Mouse (Mus musculus): ENCODE results near the gene Otulin.

Otulin gene

DNA sequence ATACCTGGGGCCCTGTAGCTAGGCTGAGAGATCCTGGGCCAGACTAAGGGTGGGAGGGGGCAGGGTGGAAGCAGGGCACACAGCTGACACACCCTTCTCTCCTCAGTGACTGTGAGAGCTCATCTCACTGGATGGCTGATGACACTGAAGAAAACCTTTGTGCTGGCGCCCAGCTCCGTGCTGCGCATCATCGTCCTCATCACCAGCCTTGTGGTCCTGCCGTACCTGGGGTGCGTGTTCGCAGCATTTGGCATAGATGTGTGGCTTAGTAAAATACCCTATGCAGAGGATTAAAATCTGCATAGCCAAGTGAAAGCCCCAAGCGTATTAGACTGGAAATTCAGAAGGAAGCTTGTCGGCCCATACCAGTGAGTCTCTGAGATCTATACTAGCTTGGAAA lies 39.7 kb downstream of the Otulin start:
- Histone ChIP-seq H3K4me1 (replicated peaks; ENCODE audit: low read depth, low read length) (peaks cover 40% of the 10 kb centered on the region), H3K4me3 (replicated peaks; ENCODE audit: low read length) (no peak overlapping the region), H3K27me3 (ENCODE audit: insufficient read depth, low read length) (no peaks in the 10 kb centered on the region), H3K9me3 (ENCODE audit: low read length) (no peaks in the 10 kb centered on the region), H3K36me3 (ENCODE audit: insufficient read depth, low read length) (peaks cover 57% of the 10 kb centered on the region)
- TF ChIP-seq NANOG (IDR thresholded peaks at IDR 0.05; ENCODE audit: borderline replicate concordance, low read length) (no peak), POU5F1 (IDR thresholded peaks at IDR 0.05; ENCODE audit: borderline replicate concordance, low read length) (no peak), CTCF (conservative IDR thresholded peaks at IDR 0.05; ENCODE audit: low read length) (no peak)

DNA sequence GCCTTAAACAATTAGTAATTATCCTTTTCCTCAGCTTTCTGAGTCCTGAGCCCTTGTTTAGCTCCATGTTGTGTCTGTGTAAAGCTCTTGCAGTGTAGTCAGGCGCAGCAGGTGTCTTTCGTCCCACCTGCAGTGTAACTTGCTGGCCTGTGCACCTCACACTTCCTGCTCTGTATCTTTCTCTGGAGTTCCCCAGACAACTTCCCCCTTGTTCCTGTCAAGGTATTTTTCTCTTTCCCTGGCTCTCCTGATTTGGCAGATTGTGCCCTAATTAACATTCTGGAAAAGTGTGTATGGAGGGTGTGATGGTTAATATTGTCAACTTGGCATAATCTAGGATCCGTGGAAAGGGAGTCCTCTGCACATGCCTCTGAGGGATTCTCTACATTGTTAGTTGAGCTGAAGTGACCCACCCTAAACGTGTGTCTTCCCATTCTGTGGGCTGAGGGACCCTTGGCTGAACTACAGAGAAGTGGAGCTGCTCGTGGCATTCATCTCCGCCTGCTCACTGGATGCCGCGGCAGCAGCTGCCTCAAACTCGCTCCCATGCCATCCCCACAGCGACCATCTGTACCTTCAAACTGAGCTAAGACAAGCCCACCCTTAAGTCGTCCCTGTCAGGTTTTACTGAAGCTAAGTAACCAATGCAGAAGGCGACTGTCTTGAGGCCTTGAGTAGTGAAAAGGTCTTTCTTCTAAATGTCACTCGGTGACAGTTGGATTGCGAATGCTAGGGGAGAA lies 42.2 kb downstream of the Otulin start:
- H3K4me1 ChIP-seq (replicated peaks; ENCODE audit: low read depth, low read length), result peaks cover 16% of the 10 kb centered on the region
- TF ChIP-seq NANOG (IDR thresholded peaks at IDR 0.05; ENCODE audit: borderline replicate concordance, low read length) (no peak), POU5F1 (IDR thresholded peaks at IDR 0.05; ENCODE audit: borderline replicate concordance, low read length) (no peak), CTCF (conservative IDR thresholded peaks at IDR 0.05; ENCODE audit: low read length) (no peak)
- H3K4me3 ChIP-seq (replicated peaks; ENCODE audit: low read length), result no peak overlapping the region
- peaks cover 45% of the 10 kb centered on the region for H3K36me3 ChIP-seq (ENCODE audit: insufficient read depth, low read length)
- H3K27me3 ChIP-seq (ENCODE audit: insufficient read depth, low read length), result no peaks in the 10 kb centered on the region
- H3K9me3 ChIP-seq (ENCODE audit: low read length), result no peaks in the 10 kb centered on the region

DNA sequence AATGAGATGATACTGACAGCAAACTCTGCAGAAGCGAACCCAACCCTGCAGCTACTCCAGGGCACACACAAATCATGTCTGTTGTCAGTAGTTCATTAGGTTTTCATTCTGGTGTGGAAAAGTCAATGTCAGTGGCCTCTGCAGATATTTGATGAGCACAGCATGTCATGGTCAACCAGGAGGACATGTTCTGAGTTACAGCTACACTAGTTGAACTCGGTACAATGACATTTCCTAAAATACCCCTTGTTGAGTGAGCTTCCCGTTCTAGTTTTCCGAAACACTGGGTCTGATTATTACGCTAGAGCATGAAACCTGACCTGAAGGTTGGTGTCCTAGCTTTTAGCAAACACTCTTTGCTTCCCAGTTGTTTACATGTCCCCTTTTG lies 44.4 kb downstream of the Otulin start:
- Histone ChIP-seq H3K4me1 (replicated peaks; ENCODE audit: low read depth, low read length) (peaks cover 28% of the 10 kb centered on the region), H3K4me3 (replicated peaks; ENCODE audit: low read length) (no peak overlapping the region), H3K27me3 (ENCODE audit: insufficient read depth, low read length) (no peaks in the 10 kb centered on the region), H3K36me3 (ENCODE audit: insufficient read depth, low read length) (peaks cover 26% of the 10 kb centered on the region), H3K9me3 (ENCODE audit: low read length) (no peaks in the 10 kb centered on the region)
- TF ChIP-seq POU5F1 (IDR thresholded peaks at IDR 0.05; ENCODE audit: borderline replicate concordance, low read length) (no peak), CTCF (conservative IDR thresholded peaks at IDR 0.05; ENCODE audit: low read length) (no peak), NANOG (IDR thresholded peaks at IDR 0.05; ENCODE audit: borderline replicate concordance, low read length) (no peak)

DNA sequence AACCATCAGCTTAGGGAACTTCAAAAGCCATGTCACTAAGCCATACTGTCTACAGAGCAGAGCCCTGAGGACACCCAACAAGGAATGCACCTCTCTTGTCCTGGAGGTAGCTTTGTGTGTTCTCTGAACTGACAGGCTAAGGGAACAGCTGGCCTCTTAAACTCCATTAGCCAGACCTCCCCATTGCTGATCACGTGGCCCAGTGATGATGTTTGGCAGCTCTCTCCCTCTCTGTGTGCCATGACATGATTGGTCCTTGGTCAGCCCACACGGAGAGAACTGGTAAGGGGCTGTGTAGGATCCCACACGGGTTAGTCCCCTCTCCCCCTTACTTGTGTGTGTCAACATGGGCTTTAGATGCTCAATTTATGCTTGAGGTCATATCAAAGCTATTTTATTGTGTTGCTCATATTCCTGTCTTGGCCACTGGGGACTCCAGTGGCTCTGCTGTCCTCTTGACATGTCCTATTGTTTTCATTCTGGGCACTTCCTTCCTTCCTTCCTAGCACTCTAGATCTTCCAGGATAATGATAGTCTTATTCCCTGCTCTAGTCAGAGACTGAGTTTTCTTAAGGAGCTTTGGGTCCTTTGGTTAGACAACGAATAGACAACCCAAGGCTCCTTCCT lies 44.9 kb downstream of the Otulin start:
- Histone ChIP-seq H3K9me3 (ENCODE audit: low read length) (no peaks in the 10 kb centered on the region), H3K36me3 (ENCODE audit: insufficient read depth, low read length) (peaks cover 21% of the 10 kb centered on the region), H3K27me3 (ENCODE audit: insufficient read depth, low read length) (no peaks in the 10 kb centered on the region), H3K4me1 (replicated peaks; ENCODE audit: low read depth, low read length) (peaks cover 28% of the 10 kb centered on the region), H3K4me3 (replicated peaks; ENCODE audit: low read length) (no peak overlapping the region)
- no peak for TF ChIP-seq NANOG (IDR thresholded peaks at IDR 0.05; ENCODE audit: borderline replicate concordance, low read length)
- TF ChIP-seq CTCF (conservative IDR thresholded peaks at IDR 0.05; ENCODE audit: low read length), result no peak
- no peak for TF ChIP-seq POU5F1 (IDR thresholded peaks at IDR 0.05; ENCODE audit: borderline replicate concordance, low read length)

DNA sequence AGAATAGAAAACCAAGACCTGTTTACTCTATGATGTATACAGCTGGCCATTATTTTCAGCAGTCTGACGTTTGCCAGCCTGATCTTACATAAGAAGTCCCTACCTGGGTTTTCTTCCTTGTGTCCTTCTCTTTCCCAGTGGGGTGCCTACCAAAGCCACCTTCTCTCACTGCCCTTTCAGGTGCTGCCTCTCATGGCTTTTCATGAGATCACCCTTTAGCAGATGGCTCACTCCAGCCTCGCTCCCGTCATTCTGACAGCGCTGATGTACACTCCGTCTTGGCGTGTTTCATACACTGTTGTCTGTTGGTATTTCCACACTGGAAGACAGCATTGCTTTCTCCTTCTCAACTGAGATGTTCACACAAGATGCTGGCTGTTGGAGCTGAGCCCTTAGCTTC lies 46.9 kb downstream of the Otulin start:
- no peaks in the 10 kb centered on the region for H3K9me3 ChIP-seq (ENCODE audit: low read length)
- TF ChIP-seq NANOG (IDR thresholded peaks at IDR 0.05; ENCODE audit: borderline replicate concordance, low read length) (no peak), CTCF (conservative IDR thresholded peaks at IDR 0.05; ENCODE audit: low read length) (no peak), POU5F1 (IDR thresholded peaks at IDR 0.05; ENCODE audit: borderline replicate concordance, low read length) (no peak)
- no peaks in the 10 kb centered on the region for H3K27me3 ChIP-seq (ENCODE audit: insufficient read depth, low read length)
- H3K4me1 ChIP-seq (replicated peaks; ENCODE audit: low read depth, low read length), result peaks cover 29% of the 10 kb centered on the region
- peaks cover 6% of the 10 kb centered on the region; the same call in 1 of the 2 replicates for H3K36me3 ChIP-seq (ENCODE audit: insufficient read depth, low read length)
- no peak overlapping the region for H3K4me3 ChIP-seq (replicated peaks; ENCODE audit: low read length)

DNA sequence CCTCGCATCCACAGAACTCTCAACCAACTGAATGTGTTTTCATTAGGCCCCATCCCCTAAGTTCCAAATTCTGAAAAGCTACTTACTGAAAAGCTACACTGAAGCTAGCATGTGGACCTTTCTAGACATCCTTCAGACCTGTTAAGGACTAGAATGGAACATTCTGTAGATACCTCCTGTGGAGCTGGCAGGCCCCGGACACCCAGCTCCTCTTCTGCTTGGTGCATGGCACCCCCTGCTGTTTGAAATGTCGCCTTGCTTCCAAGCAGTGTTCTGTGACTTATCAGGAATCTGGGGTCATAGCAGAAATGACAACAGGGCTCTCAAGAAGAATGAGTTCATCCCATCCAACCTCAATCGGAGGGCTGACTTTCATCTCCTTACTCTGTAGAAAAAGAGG lies 47.5 kb downstream of the Otulin start:
- Histone ChIP-seq H3K4me1 (replicated peaks; ENCODE audit: low read depth, low read length) (peaks cover 35% of the 10 kb centered on the region), H3K9me3 (ENCODE audit: low read length) (no peaks in the 10 kb centered on the region), H3K27me3 (ENCODE audit: insufficient read depth, low read length) (no peaks in the 10 kb centered on the region), H3K4me3 (replicated peaks; ENCODE audit: low read length) (no peak overlapping the region), H3K36me3 (ENCODE audit: insufficient read depth, low read length) (peaks cover 4% of the 10 kb centered on the region; the same call in 1 of the 2 replicates)
- TF ChIP-seq CTCF (conservative IDR thresholded peaks at IDR 0.05; ENCODE audit: low read length), result no peak
- no peak for TF ChIP-seq NANOG (IDR thresholded peaks at IDR 0.05; ENCODE audit: borderline replicate concordance, low read length)

DNA sequence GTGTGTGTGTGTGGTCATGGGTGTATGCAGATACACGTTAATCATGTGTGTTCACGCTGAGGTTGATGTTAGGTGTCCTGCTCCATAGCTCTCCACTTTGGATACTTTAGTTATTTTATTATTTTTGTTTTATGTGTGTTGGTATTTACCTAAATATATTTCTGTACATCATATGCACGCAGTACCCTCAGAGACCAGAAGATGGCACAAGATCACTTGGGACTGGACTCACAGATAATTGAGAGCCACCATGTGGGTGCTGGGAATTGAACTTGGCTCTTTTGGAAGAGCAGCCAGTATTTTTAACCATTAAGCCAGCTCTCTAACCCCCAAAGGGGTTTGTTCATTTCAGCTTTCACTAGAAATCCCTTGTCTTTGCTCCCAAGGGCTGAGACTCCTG lies 48.1 kb downstream of the Otulin start:
- H3K4me3 ChIP-seq (replicated peaks; ENCODE audit: low read length), result no peak overlapping the region
- peaks cover 4% of the 10 kb centered on the region; the same call in 1 of the 2 replicates for H3K36me3 ChIP-seq (ENCODE audit: insufficient read depth, low read length)
- peaks cover 39% of the 10 kb centered on the region for H3K4me1 ChIP-seq (replicated peaks; ENCODE audit: low read depth, low read length)
- no peaks in the 10 kb centered on the region for H3K9me3 ChIP-seq (ENCODE audit: low read length)
- TF ChIP-seq NANOG (IDR thresholded peaks at IDR 0.05; ENCODE audit: borderline replicate concordance, low read length), result no peak
- TF ChIP-seq CTCF (conservative IDR thresholded peaks at IDR 0.05; ENCODE audit: low read length), result peak; percentile 75
- no peaks in the 10 kb centered on the region for H3K27me3 ChIP-seq (ENCODE audit: insufficient read depth, low read length)

DNA sequence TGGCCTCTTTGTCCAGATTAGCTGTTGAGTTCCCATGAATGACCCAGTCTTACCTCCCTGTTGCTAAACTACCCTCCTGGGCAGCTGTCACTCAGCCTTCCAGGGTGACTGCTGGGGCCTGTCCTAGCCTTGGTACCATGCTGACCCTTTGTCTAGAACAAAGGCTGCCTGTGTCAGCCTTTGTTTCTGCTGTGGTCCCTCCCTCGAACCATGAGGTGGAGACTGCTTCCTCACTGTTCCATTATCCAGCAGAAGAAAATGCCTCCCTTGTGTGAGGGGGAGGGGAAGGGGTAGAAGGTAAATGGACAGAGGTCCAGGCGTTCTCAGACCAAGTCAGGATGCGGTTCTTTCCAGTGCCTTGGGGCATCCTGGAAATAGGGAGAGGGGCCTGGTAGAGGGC lies 48.9 kb downstream of the Otulin start:
- H3K27me3 ChIP-seq (ENCODE audit: insufficient read depth, low read length), result no peaks in the 10 kb centered on the region
- TF ChIP-seq CTCF (conservative IDR thresholded peaks at IDR 0.05; ENCODE audit: low read length) (0 out of 2 replicates have a peak, but pooled peaks have one; percentile 3), NANOG (IDR thresholded peaks at IDR 0.05; ENCODE audit: borderline replicate concordance, low read length) (0 out of 2 replicates have a peak, but pooled peaks have one; percentile 20), POU5F1 (IDR thresholded peaks at IDR 0.05; ENCODE audit: borderline replicate concordance, low read length) (no peak)
- peaks cover 39% of the 10 kb centered on the region for H3K4me1 ChIP-seq (replicated peaks; ENCODE audit: low read depth, low read length)
- H3K36me3 ChIP-seq (ENCODE audit: insufficient read depth, low read length), result peaks cover 4% of the 10 kb centered on the region; the same call in 1 of the 2 replicates
- no peaks in the 10 kb centered on the region for H3K9me3 ChIP-seq (ENCODE audit: low read length)
- peak overlapping the region; percentile 35; the same call in 1 of the 2 replicates for H3K4me3 ChIP-seq (replicated peaks; ENCODE audit: low read length)

Data from E14TG2a.4 (cell line).